Mouse (Mus musculus): ENCODE measurements around the gene Tnni2. TPM values are rescaled to one million over a fixed set of nuclear protein-coding genes. Genes with fewer than 3 reads are reported as not detected.

The Tnni2 gene
- total RNA-seq, 2 experiments from 2014 or later: not detected

DNA sequence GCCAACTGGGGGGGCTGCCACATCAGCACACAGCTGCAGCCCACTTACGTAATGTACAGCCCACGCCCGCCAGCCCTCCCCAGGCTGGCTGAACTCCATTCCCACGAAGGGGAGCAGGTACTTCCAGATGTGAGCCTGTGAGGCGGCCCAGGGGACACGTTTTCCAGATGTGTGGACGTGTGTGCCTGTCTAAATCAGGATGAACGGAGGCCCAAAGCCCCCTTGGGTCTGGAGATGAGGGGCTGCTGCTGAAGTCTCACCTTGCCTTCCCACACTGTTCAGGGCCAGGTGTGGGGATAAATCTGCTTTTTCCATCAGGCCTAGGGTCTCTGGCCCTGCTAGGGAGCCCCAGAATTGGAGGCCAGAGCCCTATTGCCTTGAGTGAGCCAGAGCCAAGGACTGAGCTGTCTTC lies 45.1 kb downstream of the Tnni2 start:
- DNase-seq: no peak

DNA sequence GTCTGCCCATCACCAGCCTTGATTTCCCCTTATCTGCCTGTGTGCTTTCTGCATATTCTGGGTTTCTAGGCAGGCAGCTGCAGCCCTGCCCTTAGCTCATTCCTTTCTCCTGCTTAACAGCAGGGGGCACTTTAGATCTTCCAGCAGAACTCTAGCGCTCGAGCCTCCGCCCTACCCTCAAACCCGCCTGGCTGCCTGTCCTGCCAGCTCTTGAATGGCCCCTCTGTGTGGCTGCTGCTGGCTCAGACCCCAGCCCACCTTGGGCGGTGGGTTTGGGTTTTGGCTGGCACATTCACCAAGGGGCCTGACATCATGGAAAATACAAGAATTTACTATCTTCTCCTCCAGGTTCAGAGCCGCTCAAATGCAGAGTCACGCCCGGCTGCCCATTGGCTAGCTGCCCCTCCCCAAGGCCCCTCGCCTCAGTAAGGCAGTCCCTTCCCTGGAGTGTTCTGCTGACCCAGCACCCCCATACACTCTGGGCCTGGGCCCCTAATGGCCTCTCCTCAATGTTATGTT lies 45.8 kb downstream of the Tnni2 start:
- DNase-seq: peak; percentile 36 to 42

DNA sequence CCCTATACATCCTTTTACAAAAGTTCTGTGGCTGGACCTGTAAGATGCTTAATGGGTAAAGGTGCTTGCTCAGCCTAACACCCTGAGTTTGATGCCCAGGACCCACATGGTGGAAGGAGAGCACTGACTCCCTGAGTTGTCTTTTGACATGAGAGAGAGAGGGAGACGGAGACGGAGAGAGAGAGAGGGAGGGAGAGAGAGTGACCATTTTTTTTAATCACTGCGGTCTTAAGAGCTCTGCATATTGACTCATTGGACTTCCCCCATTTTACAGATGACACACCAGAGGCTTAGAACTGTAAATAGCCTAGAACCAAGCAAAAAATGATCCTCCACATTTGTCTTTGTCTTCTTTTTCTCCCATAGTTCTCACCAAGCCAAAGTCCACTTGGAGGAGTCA lies 46.4 kb downstream of the Tnni2 start:
- no peak for DNase-seq

DNA sequence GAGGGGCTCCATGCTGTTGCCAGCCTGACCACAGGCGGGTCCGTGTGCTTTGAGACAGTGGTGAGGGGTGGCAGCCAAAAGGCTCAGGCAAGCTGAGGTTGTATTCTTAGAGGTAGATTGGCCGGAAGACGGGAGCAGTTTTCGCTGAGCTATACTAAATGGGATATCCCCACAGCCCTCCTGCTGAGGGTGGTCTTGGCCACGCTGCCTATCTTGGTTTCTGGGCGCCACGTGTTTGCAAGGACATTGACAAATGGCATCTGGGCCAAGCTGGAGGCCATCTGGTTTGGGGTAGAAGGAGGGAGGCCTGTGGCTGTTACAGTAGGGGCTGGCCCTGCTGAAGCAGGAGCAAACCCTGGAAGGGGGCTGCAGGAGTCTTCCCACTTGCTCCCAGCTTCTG lies 51.9 kb downstream of the Tnni2 start:
- no peak for DNase-seq

Other genes with a start within 250 kb of the Tnni2 start
- gene Krtap5-3, start 240.4 kb upstream of the Tnni2 start, total RNA-seq (2021): not detected
- not detected for gene Gm7579, start 229.9 kb upstream of the Tnni2 start, total RNA-seq (2021)
- not detected for gene Krtap5-5, start 211.8 kb upstream of the Tnni2 start, total RNA-seq (2021)
- gene Gm40460, start 200.7 kb upstream of the Tnni2 start, total RNA-seq (2021): not detected
- gene Gm2431, start 183.5 kb upstream of the Tnni2 start, total RNA-seq (2021): not detected
- gene Gm4559, start 167.4 kb upstream of the Tnni2 start, total RNA-seq (2021): not detected
- gene Krtap5-1, start 144.7 kb upstream of the Tnni2 start, total RNA-seq (2021): not detected
- not detected for gene Krtap5-4, start 138.3 kb upstream of the Tnni2 start, total RNA-seq (2021)
- gene Ifitm10, start 68.1 kb upstream of the Tnni2 start, total RNA-seq (2021): 10 to 100 TPM; 34.2 to 35.7 TPM
- not detected for gene Gm49369, start 59.1 kb upstream of the Tnni2 start, total RNA-seq (2021)
- 100 to 1,000 TPM; 289 to 292 TPM for gene Ctsd, start 53.8 kb upstream of the Tnni2 start, total RNA-seq (2021)
- not detected for gene Syt8, start 7.0 kb upstream of the Tnni2 start, total RNA-seq (2021)
- 1 to 10 TPM; 1.2 to 3.4 TPM for gene Lsp1, start 19.0 kb downstream of the Tnni2 start, total RNA-seq (2021)
- gene Tnnt3, start 57.0 kb downstream of the Tnni2 start, total RNA-seq (2021): not detected
- gene Mrpl23, start 90.9 kb downstream of the Tnni2 start, total RNA-seq (2021): 10 to 100 TPM in 1 of 2 experiments, 1 to 10 TPM in 1; 4.8 to 13.8 TPM
- 100 to 1,000 TPM in 1 of 2 experiments, 10 to 100 TPM in 1; 61.7 to 106 TPM for gene Igf2, start 225.0 kb downstream of the Tnni2 start, total RNA-seq (2021)
- under 1 TPM in 1 of 2 experiments, not detected in 1; 0.32 TPM for gene Gm49394, start 228.1 kb downstream of the Tnni2 start, total RNA-seq (2021)